Mouse (Mus musculus) embryonic fibroblast, embryonic 13.5 days (primary cell): ENCODE measurements around the gene Rnase11.

ENCODE experiments used
- CTCF ChIP-seq: IDR thresholded peaks from 2 replicates; pipeline ENCODE4 v1.5.1; 2011; ENCODE audit warnings: mild to moderate bottlenecking, control low read depth, low read length, moderate library complexity, borderline replicate concordance; ENCODE audit not compliant: insufficient read depth
- POLR2A ChIP-seq: IDR thresholded peaks from 2 replicates; pipeline ENCODE4 v1.6.1; 2011; ENCODE audit warnings: low read depth, mild to moderate bottlenecking, control low read depth, low read length, moderate library complexity

DNA sequence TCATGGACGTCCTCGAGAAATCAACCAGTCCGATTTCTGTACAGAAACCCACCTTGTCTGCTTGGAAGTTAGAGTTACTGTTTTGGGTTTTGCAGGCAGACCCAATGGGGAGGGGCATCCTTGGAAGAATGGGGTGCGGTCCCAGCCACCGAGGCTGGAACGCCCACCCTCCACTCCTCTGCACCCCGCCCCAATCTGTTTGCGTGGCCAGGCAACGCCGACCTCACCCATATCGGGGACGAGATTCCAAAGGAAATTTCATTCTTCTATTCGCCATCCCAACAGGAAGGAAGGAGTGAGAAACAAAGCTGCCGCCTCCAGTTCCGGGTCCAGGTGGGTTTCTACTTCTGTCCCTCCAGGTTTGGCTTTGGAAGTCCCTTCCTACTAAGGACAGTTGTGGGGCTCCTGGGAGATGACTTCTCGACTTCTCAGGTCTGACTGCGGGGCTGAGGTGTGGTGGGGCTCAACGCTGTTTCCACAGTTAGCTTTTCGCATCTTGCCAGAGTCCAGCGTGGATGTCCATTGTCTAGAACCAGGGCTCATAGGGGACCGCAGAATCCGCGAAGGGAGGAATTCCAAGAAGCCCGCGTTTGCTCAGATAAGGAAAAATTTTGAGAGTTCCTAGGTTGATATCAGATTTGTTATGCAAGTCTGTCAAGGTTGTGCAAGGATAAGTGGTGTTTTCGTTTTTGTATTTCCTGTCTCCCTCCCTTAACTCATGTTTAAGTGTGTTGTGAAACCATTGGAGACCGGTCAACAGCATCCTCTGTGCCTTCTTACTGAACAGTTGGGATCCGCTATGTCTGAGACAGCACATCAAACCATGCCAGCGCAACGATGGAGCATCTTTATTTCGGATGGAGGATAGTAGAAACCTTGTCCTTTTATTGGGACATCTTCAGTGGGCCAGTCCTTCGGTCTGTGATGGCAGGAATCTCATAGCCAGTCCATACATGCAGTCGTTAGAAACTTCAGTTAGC lies 41.2 kb upstream of the Rnase11 start, which contains the start of the genes Rnase4 and Ang:
- TF ChIP-seq CTCF (no peak), POLR2A (peak; percentile 64)
